Mouse (Mus musculus) embryonic stem cell, embryonic (primary cell): ENCODE measurements at regions not wholly inside any gene's neighbourhood (a gene's known extent, or its start where the extent isn't known, plus 50 kb on each side); places are given as distances from the start of the nearest gene placed in this dataset.

ENCODE experiments used
- CTCF ChIA-PET, 4 experiments: fragments of 300-600 bp in 2 of 4; fragments of 350-600 bp in 2 of 4; sonication (Branson Sonifier 250); formaldehyde crosslinking; loops; one replicate each; lab custom pipeline; 2022; ENCODE audit warnings: inconsistent platforms in 2 of 4; lab: Charles Lee
- POLR2A ChIA-PET, 4 experiments: fragments of 300-600 bp in 2 of 4; fragments of 350-600 bp in 2 of 4; sonication (Branson Sonifier 250); formaldehyde crosslinking; loops; one replicate each; lab custom pipeline; 2022; ENCODE audit warnings: antibody characterized with exemption in 4 of 4, inconsistent platforms in 1 of 4; lab: Charles Lee

DNA sequence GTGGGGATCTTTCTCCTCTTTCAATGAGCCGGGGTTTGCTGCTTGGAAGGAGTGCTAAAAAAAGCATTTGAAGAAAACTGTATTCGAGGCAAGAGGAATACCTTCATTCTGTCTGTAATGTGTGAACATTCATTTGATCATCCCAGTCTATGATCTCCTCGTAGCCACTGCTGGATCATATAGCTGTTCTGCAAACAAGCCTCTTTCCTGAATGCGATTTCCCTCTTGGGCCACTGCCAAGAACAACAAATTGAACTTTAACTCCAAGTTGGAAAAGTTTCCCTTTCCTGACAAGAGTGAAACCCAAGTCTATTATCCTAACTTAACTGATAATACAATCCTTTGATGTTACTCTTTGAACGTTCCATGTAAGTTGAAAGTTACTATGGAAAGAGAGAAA is 108.4 kb upstream of the Gm9747 start:
- CTCF ChIA-PET, result no interaction called here
- POLR2A ChIA-PET, result interaction anchor here in 1 of 4 experiments (0.7 kb wide), 1 partner anchor 8 kb away, joined by 3 read pairs; no protein-coding TSS in a partner anchor

- POLR2A ChIA-PET, result no interaction called here
- CTCF ChIA-PET, result no interaction called here
These were observed 103.1 kb upstream of the Gm9747 start for GRCm38 (mm10) chr1:82129700-82130275.

- ChIA-PET POLR2A (no interaction called here), CTCF (no interaction called here)
These were observed 100.4 kb upstream of the Gm9747 start for GRCm38 (mm10) chr1:82132536-82132935.

- POLR2A ChIA-PET, result no interaction called here
- CTCF ChIA-PET, result no interaction called here
These were observed 98.0 kb upstream of the Gm9747 start for GRCm38 (mm10) chr1:82134938-82135337.

GRCm38 (mm10) chr1:82135761-82136331 is 97.1 kb upstream of the Gm9747 start:
- CTCF ChIA-PET, result no interaction called here
- POLR2A ChIA-PET, result no interaction called here

- CTCF ChIA-PET, result no interaction called here
These were observed 87.7 kb upstream of the Gm9747 start for GRCm38 (mm10) chr1:82145256-82145655.

DNA sequence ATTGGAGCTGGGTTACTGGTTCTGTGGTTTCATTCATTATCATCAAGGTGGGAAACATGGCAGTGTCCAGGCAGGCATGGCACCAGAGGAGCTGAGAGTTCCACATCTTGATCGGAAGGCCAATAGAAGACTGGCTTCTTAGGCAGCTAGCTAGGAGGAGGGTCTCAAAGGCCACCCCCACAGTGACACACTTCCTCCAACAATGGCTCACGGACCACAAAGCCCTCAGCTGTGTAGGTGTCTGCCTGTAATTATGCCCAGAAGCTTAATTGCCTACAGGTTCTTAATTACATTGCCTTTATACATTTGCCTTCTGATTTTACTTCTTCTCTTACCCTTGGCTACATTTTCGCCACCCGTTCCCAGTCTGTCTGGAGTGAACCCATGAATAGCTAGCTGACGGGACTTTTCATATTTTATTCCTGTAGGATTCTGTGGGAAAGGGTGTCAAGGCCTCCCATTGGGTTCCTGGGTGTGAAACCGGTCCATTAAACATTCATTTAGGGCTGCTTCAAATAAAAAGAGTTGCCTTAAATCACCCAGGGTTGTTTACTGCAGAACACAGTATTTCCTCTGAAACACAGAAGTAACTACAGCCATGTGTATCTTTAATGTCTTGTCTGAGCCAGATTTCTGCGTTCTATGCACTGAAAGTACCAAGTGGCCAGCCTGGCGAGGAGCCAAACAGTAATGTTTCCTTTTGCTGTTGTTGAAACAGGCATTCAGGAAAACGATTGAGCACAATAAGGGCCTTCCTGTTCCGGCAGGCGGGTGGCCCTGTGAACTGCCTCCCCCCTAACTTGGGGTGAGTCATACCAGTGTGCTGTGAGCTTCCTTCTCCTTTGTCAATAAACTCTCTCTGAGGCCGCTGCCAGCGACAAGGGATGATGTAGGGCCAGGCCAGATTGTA is 82.4 kb upstream of the Gm9747 start:
- ChIA-PET POLR2A (interaction anchor here in 1 of 4 experiments (0.6 kb wide), 1 partner anchor 1819 kb away, joined by 6 read pairs; no protein-coding TSS in a partner anchor), CTCF (no interaction called here)

More at GRCm38 (mm10) chr1:82145256-82145655, 87.7 kb upstream of the Gm9747 start:
- POLR2A ChIA-PET, result no interaction called here

DNA sequence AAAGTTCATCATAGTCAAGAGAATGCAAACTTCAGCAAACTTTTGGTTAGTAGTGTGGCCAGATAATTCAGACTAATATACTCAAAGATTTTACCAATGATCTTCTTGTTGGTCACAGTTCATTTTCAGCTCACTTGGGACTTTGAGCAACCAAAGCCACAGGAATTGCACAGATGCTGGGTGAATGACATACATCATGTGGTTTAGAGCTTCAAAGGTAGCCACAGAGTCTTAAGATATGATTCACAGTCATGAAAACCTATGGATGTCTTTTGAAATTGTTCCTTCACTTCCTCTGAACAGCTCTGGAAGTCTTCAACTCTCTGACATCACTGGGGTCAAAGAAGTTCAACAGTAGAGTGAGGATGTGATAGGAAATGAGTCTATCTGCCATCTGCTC is 77.0 kb upstream of the Gm9747 start:
- ChIA-PET POLR2A (no interaction called here), CTCF (no interaction called here)

- POLR2A ChIA-PET, result no interaction called here
- CTCF ChIA-PET, result no interaction called here
These were observed 75.9 kb upstream of the Gm9747 start for GRCm38 (mm10) chr1:82157013-82157412.

DNA sequence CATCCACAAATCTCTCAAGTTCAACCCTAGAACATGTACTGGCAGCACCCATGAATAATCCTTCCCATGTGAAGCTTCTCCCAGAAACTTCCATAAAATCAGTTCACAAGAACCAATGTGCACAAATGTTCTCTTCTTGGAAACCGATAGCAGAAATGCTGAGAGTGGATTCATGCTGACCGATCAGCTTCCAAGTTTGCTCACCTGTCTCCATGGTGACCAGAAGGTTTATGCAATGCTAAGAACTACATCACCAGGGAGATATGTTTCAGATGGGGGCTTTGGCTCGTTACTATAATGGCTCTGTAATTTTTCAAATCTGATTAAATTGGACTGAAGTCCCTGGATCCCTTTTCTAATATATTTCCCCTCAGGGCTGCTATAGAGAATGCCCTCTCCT is 74.4 kb upstream of the Gm9747 start:
- CTCF ChIA-PET, result no interaction called here

DNA sequence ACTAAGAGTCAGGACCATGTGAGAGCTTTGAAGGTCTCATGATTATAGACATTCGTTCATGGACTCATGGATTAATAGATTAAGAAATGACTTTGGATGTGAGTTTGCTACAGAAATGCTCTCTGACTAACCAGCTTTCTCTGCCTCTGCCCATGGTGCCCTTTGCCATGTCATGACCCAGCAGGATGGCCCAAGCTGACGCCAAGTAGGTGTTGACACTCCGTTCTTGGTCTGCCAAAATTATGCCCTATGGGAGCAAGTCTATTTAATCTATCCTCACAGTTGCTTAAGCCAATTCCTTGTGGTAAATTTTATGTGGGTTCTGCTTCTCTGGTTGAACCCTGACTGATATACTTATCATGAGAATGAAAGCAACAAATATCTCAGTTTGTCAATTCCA is 73.7 kb upstream of the Gm9747 start:
- ChIA-PET CTCF (no interaction called here), POLR2A (no interaction called here)

More for the DNA sequence above, 74.4 kb upstream of the Gm9747 start:
- POLR2A ChIA-PET, result no interaction called here

DNA sequence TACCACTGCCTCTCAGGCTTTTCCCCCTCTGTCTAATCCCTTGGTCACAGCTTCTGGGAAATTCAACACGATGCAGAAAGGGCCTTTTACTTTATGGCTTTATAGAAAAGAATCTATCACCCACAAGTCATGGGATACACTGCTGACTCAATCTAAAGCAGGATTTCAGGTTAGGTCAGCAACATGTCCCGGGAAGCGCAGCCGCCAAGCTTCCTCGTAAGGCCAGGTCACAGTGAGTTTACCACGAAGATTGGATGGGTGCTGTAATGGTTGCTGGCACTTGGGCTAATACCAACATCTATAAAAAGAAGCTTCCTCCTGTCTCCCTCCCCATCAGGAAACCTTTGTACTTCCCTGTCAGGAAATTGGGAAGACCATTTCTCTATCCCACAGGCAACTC is 70.0 kb upstream of the Gm9747 start:
- ChIA-PET CTCF (no interaction called here), POLR2A (no interaction called here)

- POLR2A ChIA-PET, result interaction anchor here in 1 of 4 experiments (0.6 kb wide), 1 partner anchor 30 kb away, joined by 5 read pairs; no protein-coding TSS in a partner anchor
- CTCF ChIA-PET, result no interaction called here
These were observed 64.8 kb upstream of the Gm9747 start for GRCm38 (mm10) chr1:82168158-82168557.

DNA sequence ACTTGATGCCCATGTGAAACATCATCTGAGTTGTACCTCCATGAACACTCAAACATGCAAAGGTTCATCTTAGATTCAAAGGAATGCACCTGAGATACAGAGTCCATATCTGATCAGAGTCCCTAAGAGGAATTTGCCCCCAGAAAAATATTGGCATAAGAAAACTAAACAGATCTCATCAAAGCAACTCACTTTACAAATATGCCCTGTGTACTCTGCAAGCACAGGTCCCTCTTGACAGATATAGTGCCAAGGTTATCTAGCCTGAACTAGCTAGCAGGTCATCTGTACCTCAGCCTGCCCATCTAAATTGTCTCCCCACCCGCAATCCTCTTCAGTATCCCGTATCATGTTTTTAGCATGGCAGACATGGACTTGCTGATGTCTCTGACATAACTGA is 64.0 kb upstream of the Gm9747 start:
- CTCF ChIA-PET, result no interaction called here
- POLR2A ChIA-PET, result no interaction called here

DNA sequence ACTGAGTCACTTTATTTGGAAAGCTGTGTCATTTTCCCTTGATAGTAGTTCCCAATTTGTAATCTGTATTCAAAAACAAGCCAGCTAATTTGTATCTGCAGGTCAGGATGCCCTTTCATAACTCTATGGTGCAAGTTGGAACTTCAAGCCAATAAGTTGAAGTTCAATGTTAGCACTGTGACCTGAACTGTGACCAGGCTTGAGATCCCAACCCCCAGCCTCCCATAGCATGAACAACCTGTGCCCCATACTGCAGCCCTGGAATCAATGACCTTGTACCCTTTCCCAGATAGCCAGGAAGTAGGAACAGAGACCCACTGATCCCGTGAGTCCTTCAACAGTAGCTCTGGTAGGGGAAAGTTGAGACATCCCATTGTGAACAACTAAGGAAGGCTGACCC is 52.5 kb upstream of the Gm9747 start:
- ChIA-PET CTCF (no interaction called here), POLR2A (interaction anchor here in 1 of 4 experiments (0.6 kb wide), 1 partner anchor 110 kb away, joined by 5 read pairs; the partner anchor contains the start of gene Irs1)
